Mouse (Mus musculus): Measurements from ENCODE around the gene Nckap1.

Nckap1 gene

GRCm38 (mm10) chr2:80581043-80581711 is at the start of gene Nckap1:
Nckap1 (minus strand) TSS chr2:80581380.
- DNase-seq: peak; percentile 88 to 94

DNA sequence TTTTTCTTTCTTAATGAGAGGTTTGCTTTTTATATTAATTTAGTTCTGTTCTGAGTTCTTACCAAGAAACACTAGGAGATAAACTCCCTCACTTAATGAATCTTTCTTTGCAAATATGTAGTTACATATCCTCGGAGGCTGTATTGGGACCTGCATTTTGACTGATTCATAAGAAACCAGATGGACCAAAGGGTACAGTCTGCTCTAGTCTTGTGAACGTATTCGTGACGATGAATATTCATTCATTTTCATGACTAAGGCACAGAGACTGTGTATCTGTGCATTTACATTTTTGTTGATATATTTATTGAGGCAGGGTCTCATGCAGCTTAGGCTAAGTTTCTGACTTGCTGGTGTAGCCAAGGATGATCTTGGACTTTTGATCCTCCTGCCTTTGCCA is 43.3 kb upstream of the Nckap1 start:
- DNase-seq: no peak

DNA sequence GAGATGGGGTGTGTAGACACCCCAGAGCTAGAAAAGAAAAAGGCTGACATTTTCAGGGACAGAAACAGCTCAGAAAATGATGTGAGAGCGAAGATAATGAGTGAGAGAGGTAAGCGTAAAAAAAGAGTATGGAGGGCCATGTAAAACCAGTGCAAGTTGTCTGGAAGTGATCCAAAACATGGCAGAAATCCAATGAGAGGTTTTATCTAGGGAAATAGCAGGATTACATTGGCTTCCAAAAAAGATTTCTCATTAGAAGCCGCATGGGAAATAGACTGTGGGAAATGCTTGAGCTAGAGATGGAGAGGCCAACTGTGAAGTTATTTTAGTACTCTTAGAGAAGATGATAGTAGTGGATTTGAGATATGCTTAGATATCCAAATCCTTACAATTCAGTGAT is 40.7 kb upstream of the Nckap1 start:
- no peak for DNase-seq

- no peak for DNase-seq
These were observed 37.8 kb upstream of the Nckap1 start for GRCm38 (mm10) chr2:80618991-80619390.

- DNase-seq: peak; percentile 96
These were observed 35.9 kb upstream of the Nckap1 start, which contains the start of the genes Dusp19 and Nup35 for GRCm38 (mm10) chr2:80616854-80617737. Dusp19 (plus strand) TSS chr2:80617045. Nup35 (plus strand) TSS chr2:80617236.

DNA sequence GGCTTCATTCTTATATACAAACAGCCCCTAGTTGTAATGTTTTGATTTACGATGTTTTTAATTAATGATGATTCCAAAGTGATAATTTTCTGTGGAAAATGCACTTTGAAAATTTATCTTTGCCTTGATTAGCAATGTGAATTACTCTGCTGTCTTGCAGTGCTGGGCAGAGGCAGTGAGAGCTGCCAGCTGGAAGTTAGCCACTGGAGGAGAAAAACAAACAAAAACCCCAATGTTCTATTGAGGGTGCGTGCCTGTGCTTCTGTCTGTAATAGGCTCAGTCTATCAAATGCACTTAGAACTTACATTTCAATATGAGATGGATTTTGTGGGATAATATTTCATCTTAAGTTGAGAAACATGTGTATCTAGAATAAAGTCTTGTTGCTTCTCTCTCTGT is 31.6 kb upstream of the Nckap1 start:
- no peak for DNase-seq

GRCm38 (mm10) chr2:80612286-80612685 is 31.1 kb upstream of the Nckap1 start:
- no peak for DNase-seq

DNA sequence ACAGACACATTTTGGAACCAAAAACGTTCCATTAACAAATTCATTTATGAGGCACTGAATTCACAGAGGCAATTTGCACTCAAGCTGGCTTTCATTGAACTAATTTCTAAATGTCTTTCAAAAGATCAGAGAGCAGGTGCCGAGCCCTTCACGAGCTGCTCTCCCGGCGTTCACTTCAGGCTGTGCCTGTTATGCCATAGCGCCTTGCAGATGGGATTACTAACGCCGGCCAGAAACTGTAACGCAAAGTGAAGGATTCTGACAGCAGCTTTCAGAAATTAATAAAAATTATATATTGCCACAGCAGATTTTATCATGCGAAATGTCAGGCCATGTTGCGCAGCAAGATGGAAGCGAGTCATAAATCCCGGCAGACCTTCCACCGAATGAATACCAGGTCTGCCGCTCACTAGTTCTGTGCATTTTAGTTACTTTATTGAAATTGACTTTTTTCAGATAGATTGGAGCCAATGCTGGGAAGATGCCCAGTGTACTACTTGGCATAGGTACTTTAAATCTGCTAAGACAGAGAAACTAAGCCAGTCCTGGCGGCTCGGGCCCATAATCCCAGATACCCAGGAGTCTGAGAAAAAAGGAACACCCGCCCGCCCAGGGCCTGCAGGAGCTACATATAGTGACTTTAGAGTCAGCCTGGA is 22.7 kb upstream of the Nckap1 start:
- DNase-seq: no peak

- DNase-seq: no peak
These were observed 21.6 kb upstream of the Nckap1 start for GRCm38 (mm10) chr2:80602756-80603155.

DNA sequence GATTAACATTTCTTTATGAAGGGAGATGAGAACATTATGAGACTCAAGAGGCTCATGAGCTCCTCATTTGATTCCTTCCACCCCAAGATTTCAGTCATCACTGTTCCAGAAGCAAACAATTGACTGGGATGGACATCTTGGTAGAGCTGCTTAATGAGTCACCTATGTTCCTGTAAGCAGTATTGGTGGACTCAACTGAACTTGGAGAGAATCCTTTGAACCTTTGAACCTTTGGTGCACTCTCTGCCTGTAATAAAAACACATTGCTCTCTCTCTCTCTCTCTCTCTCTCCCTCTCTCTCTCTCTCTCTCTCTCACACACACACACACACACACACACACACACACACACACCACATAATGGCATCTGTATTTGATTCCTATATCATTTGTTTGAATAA is 19.4 kb upstream of the Nckap1 start:
- no peak for DNase-seq

DNA sequence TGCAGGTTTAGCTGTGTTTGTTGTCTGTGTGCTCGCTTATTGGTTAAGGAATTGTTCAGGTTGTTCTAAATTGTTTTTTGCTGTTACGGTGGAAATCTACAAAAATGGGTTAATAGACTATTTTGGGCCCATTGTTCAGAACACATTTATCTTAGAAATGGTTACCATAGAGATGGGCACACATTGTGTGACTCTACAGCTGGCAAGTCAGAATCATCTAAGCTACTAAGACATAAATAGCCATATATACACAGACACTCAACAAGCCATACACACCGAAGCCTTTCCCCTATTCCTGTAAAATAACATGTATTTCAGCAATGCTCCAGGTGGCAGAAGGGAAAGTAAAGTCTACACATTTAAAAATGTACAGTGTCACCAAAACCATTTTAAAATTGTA is 18.7 kb upstream of the Nckap1 start:
- DNase-seq: no peak

DNA sequence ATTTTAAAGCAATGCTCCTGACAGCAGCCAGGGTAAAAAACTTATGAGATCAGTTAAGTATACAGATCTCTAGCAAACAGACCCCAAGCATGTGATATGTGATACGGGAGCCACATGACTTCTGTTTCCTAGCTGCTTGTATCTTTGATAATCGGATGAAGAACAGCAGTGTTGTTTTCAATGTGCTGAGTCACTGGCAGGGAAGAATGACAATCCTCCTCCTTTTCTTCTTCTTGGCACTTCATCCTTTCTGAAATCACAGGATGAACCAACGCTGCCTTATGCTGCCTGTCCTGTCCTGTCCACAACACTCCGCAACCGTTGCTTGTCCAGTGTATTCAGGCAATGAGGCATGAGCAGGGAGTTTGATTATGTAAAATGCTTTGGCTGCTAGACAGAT is 15.8 kb upstream of the Nckap1 start:
- no peak for DNase-seq

DNA sequence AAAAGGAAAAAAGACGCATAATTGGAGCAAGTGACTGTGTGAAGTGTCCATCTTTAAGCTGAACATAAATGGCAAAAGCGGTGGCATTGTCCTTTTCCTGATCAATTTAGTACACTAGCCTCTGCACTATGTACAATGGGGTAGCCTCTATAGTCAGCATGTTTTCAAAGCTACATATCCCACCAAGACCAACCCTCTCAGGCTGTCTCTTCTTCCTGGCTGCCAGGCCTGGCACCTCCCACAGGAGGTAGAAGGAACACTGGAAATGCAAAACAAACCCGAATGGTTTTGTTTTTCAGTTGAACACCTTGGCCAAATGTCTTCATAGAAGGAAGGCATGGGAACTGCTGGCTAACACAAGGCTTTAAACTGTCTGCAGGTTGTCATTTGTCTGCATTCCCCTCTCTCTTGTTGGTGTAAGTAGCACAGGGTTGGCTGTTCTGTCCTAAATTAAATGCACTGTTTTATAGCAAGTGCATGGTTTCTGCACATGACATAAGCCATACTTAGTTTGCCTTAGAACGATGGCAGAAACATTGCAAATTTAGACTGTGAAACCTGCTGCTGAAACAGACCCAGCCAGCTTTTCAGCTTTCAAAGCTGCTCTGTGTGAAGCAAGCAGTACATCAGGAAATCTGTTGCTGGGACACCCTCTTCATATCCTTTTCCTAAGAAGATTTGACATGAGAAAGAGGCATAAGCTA is 13.2 kb upstream of the Nckap1 start:
- no peak for DNase-seq

DNA sequence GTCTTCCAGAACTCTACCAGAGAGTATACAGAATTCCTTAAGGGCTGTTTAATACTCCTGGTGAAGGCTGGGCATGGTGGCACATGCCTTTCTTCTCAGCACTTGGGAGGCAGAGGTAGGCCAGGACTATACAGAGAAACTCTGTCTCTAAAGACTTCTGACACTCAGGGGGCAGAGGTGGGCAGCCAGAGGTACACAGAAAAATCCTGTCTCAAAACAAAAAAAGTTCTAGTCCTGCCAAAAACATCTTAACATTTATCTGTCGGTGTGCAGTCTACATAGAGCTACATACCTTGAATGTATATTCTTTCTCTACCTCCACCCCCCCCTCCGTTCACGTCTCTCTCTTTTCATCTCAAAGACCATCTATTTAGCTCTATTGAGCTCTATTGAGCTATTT is 1.2 kb upstream of the Nckap1 start:
- DNase-seq: no peak

DNA sequence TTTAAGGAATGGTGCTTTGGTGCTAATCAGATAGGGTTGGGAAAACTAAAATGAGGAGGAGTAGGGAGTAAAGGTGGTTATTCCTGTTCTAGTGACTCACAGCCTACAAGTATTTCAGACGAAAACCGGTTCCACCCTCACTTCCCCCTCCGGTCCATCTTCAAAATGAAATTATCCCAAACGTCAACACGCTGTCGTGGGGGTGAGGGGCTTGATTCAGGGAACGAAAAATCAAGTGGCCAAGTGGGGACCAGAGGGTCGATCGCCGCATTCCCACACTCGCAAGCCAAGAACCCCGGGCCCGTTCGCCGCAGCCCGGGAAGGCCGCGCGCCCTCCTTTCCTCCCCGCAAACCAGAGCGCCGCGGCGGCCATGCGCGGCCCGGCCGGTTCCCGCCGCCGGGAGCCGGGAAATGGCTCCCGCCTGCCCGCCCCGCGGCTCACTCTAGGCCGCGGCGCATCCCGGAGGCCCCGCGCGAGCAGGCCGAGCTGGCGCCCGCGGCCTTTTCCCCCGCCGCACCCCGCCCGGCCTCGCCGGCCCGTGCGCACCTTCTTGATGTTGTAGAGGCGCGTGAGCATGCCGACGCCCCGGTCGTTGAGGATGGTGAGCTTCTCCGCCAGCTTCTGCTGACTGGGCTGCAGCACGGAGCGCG is 744 bp downstream of the Nckap1 start:
- DNase-seq: peak in 1 of 2 experiments; percentile 29

DNA sequence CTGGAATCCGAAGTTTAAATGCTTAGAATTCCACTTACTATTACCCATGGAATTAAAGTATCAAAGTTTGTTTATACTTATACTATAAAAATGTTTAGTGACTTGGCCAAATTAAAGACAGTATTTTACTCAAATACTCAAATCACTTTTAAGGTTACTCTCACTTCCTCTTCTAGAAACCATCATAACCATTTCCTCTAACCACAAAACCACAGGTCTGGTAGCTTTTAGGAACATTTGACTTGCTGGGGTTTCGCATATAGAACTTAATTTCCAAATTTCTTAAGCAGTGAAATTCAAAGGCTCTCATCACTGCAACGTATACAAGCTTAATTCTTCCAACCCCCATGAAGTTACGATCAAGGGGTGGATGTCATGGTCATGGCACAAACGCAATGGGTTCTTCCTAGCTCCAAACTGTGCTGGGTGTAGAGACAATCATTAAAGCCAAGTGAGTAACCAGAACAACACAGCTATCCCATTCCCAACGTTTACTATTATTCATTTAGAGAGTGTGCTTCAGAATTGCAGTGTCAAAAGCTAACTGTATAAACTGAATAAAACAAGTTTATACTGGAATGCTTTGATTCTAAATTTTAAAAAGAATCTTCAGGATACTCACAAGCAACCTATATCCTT is 1.8 kb downstream of the Nckap1 start:
- no peak for DNase-seq

DNA sequence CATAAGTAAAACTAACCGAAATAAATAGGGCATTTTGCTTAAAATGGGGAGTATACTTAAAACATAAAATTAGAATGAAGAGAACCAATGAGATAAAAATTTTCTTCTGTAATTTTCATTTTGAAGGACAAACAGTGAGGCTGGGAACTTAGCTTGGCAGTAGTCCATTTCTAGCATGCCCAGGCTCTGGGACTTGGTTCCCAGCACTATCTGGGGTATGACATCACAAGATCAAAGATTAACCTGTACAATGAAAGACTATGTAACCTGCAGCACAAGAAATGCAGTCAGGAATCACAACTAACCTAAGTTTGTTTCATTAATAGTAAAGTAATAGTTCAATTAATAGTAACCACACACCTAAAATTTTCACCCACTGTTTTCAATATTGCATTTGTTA is 3.9 kb downstream of the Nckap1 start:
- peak in 1 of 2 experiments; percentile 32 for DNase-seq

DNA sequence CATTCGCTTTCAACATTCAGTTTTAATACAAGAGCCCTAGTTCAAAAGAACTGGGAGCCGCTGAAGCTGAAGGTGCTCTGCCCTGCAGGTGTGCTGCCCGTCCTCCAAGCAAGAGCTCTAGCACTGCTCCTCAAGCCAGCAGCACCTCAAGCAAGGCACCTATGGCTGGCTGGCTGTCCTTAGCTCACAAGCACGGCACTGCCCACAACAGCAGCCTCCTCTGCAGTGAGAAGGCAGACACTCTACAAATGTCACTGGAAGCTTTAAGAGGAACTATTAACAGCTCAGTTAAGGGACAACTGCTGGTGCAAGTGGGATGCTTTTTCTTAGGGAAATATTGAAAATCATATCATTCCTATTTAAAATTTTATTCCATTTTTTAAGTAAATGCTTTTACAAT is 10.5 kb downstream of the Nckap1 start:
- DNase-seq: peak in 1 of 2 experiments; percentile 41

DNA sequence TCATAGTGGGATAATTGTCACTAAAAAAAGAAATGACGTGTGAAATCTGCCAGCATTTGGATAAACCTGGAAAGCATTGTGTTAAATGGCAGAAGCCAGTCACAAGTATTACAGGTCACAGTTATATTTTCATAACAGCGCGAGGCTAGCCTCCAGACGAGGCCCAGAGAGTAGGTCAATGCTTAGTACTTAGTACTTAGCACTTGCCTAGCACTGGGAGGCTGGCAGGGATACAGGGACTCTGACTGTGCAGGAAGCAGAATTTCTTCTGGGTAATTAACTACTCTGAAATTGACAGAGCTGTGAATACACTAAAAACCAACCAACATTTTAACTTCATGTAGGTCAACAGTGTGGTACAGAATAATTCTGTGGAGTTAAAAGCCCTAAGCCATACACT is 13.8 kb downstream of the Nckap1 start:
- DNase-seq: no peak

DNA sequence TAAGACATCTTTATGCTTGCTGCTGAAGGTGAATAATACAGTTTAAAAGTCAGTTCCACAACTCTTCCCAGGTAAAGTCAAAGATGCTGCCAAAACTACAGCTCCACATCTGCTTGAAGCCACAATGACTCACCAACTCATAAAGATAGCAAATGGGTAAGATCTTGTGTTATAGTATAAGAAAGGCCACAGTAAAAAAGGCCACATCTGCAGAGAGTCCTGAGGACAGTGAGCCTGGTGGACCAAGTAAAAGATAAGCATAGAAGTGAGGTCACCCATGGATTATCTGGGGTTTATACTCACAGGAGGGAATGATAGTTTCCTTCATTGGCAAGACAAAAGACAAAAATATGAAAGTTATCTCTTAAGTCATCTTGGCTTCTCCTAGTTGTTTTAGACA is 18.9 kb downstream of the Nckap1 start:
- no peak for DNase-seq

GRCm38 (mm10) chr2:80561478-80561877 is 19.7 kb downstream of the Nckap1 start:
- peak; percentile 47 to 66 for DNase-seq

DNA sequence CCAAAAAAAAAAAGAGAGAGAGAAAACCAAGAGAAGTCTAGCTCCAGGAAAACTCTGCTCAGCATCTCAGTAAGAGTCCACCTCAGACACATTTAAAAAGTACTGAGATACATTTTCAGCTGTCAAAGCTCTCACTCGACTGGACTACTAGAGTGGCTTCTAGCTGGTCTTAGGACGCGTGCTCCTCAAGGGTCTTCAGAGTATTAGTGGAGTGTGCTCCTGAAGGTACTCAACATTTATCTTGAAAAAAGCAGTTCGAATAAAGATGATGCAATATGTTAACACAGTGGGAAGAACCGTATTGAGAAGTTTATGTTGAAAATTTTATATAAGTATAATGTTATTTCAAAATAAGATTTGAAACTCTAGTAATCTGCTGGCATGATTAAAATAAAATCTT is 20.4 kb downstream of the Nckap1 start:
- DNase-seq: no peak

Measured in kidney, postnatal 25 days (tissue).